Mouse (Mus musculus) erythroblast, embryonic 14.5 days (primary cell): Measurements from ENCODE around the gene Bahcc1.

ENCODE experiments used
- GATA1 ChIP-seq: IDR thresholded peaks from 2 replicates; pipeline ENCODE4 v1.6.1; 2012; ENCODE audit warnings: low read length, inconsistent platforms, mixed read lengths
- TAL1 ChIP-seq: IDR thresholded peaks from 3 replicates; pipeline ENCODE4 v1.6.1; 2012; ENCODE audit warnings: low read length, inconsistent platforms, mixed read lengths

DNA sequence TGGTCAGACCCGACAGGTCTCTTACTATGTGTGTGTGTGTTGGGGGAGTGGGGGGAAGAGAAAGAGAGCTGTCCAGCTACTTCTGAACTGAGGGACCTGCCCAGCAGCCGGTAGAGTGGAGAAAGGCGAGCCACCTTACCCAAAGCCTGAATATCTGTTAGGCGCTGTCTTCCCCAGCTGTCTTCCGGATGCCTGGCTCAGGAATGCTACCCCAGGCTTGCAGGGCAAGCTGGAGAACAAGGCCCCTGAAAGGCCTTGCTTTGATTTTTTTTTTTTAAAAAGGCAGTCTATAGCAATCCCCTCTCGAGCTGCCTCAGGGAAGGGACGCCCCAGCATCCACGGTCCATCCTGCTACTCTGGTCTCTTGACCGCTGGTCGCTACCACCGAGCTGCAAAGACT, 49.0 kb upstream of the Bahcc1 start:
- TF ChIP-seq GATA1 (no peak), TAL1 (no peak)
